Mouse (Mus musculus) intestine, embryonic 14.5 days (tissue): Measurements from ENCODE around the gene Slitrk6. TPM values are rescaled to one million over a fixed set of nuclear protein-coding genes. Genes with fewer than 3 reads are reported as not detected.

Experiments used
- ATAC-seq: fragments of 200-750 bp; cut with Nextera tagmentation; replicated peaks from 2 replicates; pipeline ENCODE4 v1.8.0; 2017; ENCODE audit warnings: low read depth, moderate number of reproducible peaks, moderate TSS enrichment, moderate library complexity; ENCODE audit not compliant: low FRiP score, low TSS enrichment
- DNase-seq: peaks from one replicate; pipeline ENCODE4 v3.0.0-alpha.2; 2018; ENCODE audit warnings: low spot score
- H3K27ac ChIP-seq: fragments of 300-500 bp; sonication (generic); 2 replicates; pipeline ENCODE4 v1.5.1; 2014; ENCODE audit warnings: low read depth, mild to moderate bottlenecking, control low read depth
- H3K27me3 ChIP-seq: fragments of 300-500 bp; sonication (generic); replicated peaks from 2 replicates; pipeline ENCODE4 v1.6.1; 2014; ENCODE audit warnings: low read length, control low read depth; ENCODE audit not compliant: control insufficient read depth, insufficient read depth
- H3K36me3 ChIP-seq: fragments of 300-500 bp; sonication (generic); 2 replicates; pipeline ENCODE4 v1.6.1; 2014; ENCODE audit warnings: low read length, control low read depth; ENCODE audit not compliant: control insufficient read depth, insufficient read depth
- H3K4me1 ChIP-seq: fragments of 300-500 bp; sonication (generic); replicated peaks from 2 replicates; pipeline ENCODE4 v1.6.1; 2014; ENCODE audit warnings: low read length, control low read depth, mixed read lengths; ENCODE audit not compliant: control insufficient read depth, insufficient read depth
- H3K4me2 ChIP-seq: fragments of 300-500 bp; sonication (generic); 2 replicates; pipeline ENCODE4 v1.6.1; 2014; ENCODE audit warnings: low read length
- H3K4me3 ChIP-seq: fragments of 300-500 bp; sonication (generic); 2 replicates; pipeline ENCODE4 v1.5.1; 2014; ENCODE audit warnings: low read depth, low read length, control low read depth, mixed read lengths
- H3K9ac ChIP-seq: fragments of 300-500 bp; sonication (generic); 2 replicates; pipeline ENCODE4 v1.6.1; 2014; ENCODE audit warnings: mild to moderate bottlenecking, low read length
- H3K9me3 ChIP-seq: fragments of 300-500 bp; sonication (generic); 2 replicates; pipeline ENCODE4 v1.6.1; 2016; ENCODE audit warnings: low read length, control low read depth; ENCODE audit not compliant: control insufficient read depth
- WGBS: fragments of 180-500 bp; shearing (Covaris S2); extraction: QIAGEN DNeasy Blood & Tissue Kit; methylation state at CpG from one replicate; pipeline ENCODE4 v1.1.7; 2014; 5-methylcytosine and 5-hydroxymethylcytosine counted together
- polyA plus RNA-seq: library from polyadenylated mRNA; unstranded; fragments of >200 nt; fragmentation: Nextera tagmentation; extraction: Ambion mirVana; gene quantifications from 2 replicates; pipeline ENCODE4 v1.2.1, GENCODE M21; 2014

Slitrk6 gene
- polyA plus RNA-seq, 1 experiment from 2014 or later: 41.7 TPM

DNA sequence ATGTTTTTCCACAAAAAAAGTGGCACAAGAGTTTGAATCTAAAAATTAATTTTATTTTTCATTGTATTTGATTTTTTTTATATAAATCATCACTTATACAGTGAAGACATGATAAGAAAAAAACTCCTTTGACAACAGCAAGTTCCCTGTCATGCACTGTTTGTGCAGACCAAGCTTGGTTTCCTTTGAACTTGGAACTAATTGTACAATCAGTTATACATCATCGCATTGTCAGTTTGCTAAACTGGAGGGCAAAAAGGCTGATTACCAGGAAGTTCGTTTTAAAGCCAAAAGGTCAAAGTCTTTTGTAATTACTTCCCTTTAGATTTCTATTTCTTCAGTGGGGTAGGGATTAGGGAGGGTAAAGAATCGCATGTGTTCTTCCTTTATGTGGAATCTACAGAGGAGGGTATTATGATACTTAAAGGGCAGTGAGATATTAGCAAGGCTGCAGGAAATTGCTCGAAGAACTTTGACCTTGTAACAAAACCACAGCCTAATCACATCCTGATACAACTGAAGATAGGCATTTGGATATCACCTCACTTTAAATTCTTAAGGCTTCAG lies 26.5 kb downstream of the Slitrk6 start:
- no peak overlapping the region for H3K9ac ChIP-seq
- H3K4me1 ChIP-seq: no peaks in the 10 kb centered on the region
- 40% methylated on average over 4 of the region's 4 CpGs for WGBS
- no peak overlapping the region for H3K27ac ChIP-seq
- H3K9me3 ChIP-seq: no peaks in the 10 kb centered on the region
- DNase-seq: no peak
- H3K36me3 ChIP-seq: no peaks in the 10 kb centered on the region
- H3K4me3 ChIP-seq: no peak overlapping the region
- H3K4me2 ChIP-seq: no peak overlapping the region
- H3K27me3 ChIP-seq: no peaks in the 10 kb centered on the region
- ATAC-seq: peak; percentile 62; the same call in 1 of the 2 replicates

DNA sequence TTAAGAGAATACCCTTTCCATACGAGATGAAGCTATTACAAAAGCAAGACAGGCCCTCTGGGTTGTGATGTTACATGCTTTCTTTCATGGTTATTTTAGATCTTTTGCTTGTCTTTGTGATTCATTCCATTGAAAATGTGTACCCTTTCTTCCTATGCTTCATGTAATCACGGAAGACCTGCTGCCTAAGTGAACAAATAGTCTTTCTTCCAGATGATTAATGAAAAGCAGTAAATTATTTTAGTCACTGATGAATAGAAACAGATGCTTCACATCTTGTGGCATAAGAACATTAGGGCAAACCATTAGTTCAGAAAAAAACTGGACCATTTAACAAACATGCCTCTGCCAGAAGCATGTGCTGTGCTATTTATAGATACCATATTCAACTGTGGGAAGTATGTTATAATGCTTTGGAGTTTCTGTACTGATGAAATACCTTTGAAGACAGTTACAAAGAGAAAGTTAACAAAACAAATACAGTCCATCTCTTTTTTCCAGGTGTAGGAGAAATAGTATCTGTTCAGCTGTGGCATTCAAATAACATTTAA lies 30.8 kb downstream of the Slitrk6 start:
- H3K9me3 ChIP-seq: no peaks in the 10 kb centered on the region
- no peaks in the 10 kb centered on the region for H3K36me3 ChIP-seq
- no peak for DNase-seq
- no peak overlapping the region for H3K4me2 ChIP-seq
- H3K27me3 ChIP-seq: no peaks in the 10 kb centered on the region
- no peaks in the 10 kb centered on the region for H3K4me1 ChIP-seq
- WGBS: 17% methylated on average over 2 of the region's 2 CpGs
- ATAC-seq: no peak
- H3K9ac ChIP-seq: no peak overlapping the region
- no peak overlapping the region for H3K4me3 ChIP-seq
- H3K27ac ChIP-seq: no peak overlapping the region
